Mouse (Mus musculus) embryonic facial prominence, embryonic 11.5 days (tissue): ENCODE results near the gene Nfatc2. TPM values are rescaled to one million over a fixed set of nuclear protein-coding genes. Genes with fewer than 3 reads are reported as not detected.

ENCODE experiments used
- ATAC-seq: fragments of 200-750 bp; cut with Nextera tagmentation; replicated peaks from 2 replicates; pipeline ENCODE4 v1.8.0; 2017; ENCODE audit warnings: low read depth; ENCODE audit not compliant: insufficient number of reproducible peaks, low FRiP score, low TSS enrichment
- DNase-seq: peaks from one replicate; pipeline ENCODE4 v3.0.0-alpha.2; 2015; ENCODE audit warnings: low spot score
- H3K27ac ChIP-seq: fragments of 300-500 bp; sonication (generic); replicated peaks from 2 replicates; pipeline ENCODE4 v1.5.1; 2014; ENCODE audit warnings: mild to moderate bottlenecking, low read depth, low read length, control low read depth
- H3K27me3 ChIP-seq: fragments of 300-500 bp; sonication (generic); 2 replicates; pipeline ENCODE4 v1.6.1; 2014; ENCODE audit warnings: mild to moderate bottlenecking, low read length, moderate library complexity, mixed read lengths; ENCODE audit not compliant: control insufficient read depth, insufficient read depth
- H3K36me3 ChIP-seq: fragments of 300-500 bp; sonication (generic); replicated peaks from 2 replicates; pipeline ENCODE4 v1.6.1; 2014; ENCODE audit warnings: low read depth, mild to moderate bottlenecking, low read length, moderate library complexity, mixed read lengths; ENCODE audit not compliant: control insufficient read depth, insufficient read depth
- H3K4me1 ChIP-seq: fragments of 300-500 bp; sonication (generic); 2 replicates; pipeline ENCODE4 v1.6.1; 2014; ENCODE audit warnings: low read length, mixed read lengths; ENCODE audit not compliant: control insufficient read depth, insufficient read depth
- H3K4me2 ChIP-seq: fragments of 300-500 bp; sonication (generic); 2 replicates; pipeline ENCODE4 v1.6.1; 2014; ENCODE audit warnings: low read depth, mild to moderate bottlenecking, control low read depth, low read length, moderate library complexity
- H3K4me3 ChIP-seq: fragments of 300-500 bp; sonication (generic); 2 replicates; pipeline ENCODE4 v1.5.1; 2014; ENCODE audit warnings: low read depth, low read length, control low read depth
- H3K9ac ChIP-seq: fragments of 300-500 bp; sonication (generic); replicated peaks from 2 replicates; pipeline ENCODE4 v1.6.1; 2014; ENCODE audit warnings: mild to moderate bottlenecking, control low read depth, low read length
- H3K9me3 ChIP-seq: fragments of 300-500 bp; sonication (generic); replicated peaks from 2 replicates; pipeline ENCODE4 v1.6.1; 2016; ENCODE audit warnings: mild to moderate bottlenecking, low read length, inconsistent platforms, mixed read lengths; ENCODE audit not compliant: control insufficient read depth
- WGBS: fragments of 180-500 bp; shearing (Covaris S2); extraction: QIAGEN DNeasy Blood & Tissue Kit; methylation state at CpG from one replicate; pipeline ENCODE4 v1.1.7; 2014; 5-methylcytosine and 5-hydroxymethylcytosine counted together
- polyA plus RNA-seq: library from polyadenylated mRNA; unstranded; fragments of >200 nt; fragmentation: Nextera tagmentation; extraction: Ambion mirVana; gene quantifications from 2 replicates; pipeline ENCODE4 v1.2.1, GENCODE M21; 2014

Nfatc2 gene
- polyA plus RNA-seq, 1 experiment from 2014 or later, result 0.87 TPM

- no peak overlapping the region for H3K4me2 ChIP-seq
- H3K36me3 ChIP-seq, result no peaks in the 10 kb centered on the region
- H3K27ac ChIP-seq, result no peak overlapping the region
- H3K27me3 ChIP-seq, result no peaks in the 10 kb centered on the region
- no peaks in the 10 kb centered on the region for H3K9me3 ChIP-seq
- no peaks in the 10 kb centered on the region; the same call in none of the 2 replicates for H3K4me1 ChIP-seq
- no peak for ATAC-seq
- no peak for DNase-seq
- 80% methylated on average over 15 of the region's 15 CpGs for WGBS
- H3K9ac ChIP-seq, result no peak overlapping the region
- H3K4me3 ChIP-seq, result no peak overlapping the region
Measured at GRCm38 (mm10) chr2:168618205-168618717, 16.8 kb upstream of the Nfatc2 start.

DNA sequence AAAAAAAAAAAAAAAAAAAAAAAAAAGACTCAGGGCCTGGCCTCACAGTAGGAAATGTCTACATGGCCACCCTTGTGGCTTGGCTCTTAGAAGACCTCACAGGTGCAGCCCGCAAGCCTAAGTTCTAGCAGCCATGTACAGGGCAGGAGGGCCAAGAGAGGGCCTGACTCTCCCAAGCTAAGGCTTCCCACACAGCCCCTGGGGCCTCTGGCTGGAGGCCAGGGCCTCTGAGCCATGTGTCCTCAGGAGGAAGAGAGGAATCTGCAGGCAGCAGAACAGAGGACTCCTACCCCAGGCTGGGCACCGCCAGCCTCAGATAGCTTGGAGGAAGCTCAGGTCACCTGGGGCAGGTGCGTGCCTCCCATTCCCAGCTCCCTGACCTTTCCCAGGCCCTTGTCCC is 13.7 kb upstream of the Nfatc2 start:
- H3K4me2 ChIP-seq, result no peak overlapping the region
- ATAC-seq, result no peak
- H3K4me3 ChIP-seq, result no peak overlapping the region
- no peak overlapping the region for H3K27ac ChIP-seq
- 86% methylated on average over 3 of the region's 3 CpGs for WGBS
- no peaks in the 10 kb centered on the region for H3K27me3 ChIP-seq
- H3K9ac ChIP-seq, result no peak overlapping the region
- no peaks in the 10 kb centered on the region for H3K9me3 ChIP-seq
- H3K4me1 ChIP-seq, result no peaks in the 10 kb centered on the region; the same call in none of the 2 replicates
- DNase-seq, result no peak
- no peaks in the 10 kb centered on the region for H3K36me3 ChIP-seq

DNA sequence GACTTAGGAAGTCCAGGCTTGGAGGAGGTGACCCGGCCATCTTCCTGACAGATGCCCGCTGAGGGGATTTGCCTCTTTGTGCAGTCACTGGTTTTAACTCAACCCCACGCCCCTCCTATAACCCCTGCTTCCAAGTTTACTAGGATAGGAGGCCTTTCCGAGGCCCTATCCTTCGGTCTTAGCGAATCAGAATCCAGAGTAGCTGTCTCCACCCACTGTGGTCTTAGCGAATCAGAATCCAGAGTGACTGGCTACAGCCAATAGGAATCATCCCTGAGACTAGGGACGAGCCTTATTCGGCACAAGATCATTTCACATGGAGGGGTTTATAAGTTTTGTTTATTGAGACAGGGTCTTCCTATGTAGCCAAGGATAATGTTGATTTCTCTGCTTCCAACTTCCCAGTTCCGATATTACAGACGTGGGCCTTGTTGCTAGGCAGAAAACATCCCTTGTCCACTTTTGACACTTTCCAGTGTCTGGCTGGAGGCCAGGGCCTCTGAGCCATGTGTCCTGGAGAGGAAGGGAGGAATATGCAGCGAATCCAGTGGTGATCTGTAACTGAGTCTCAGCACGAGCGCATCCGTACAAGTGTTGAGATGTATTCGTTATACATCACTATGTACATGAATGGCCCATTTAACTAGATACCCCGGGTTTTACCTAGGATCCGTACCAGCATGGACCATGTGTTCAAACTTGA is 12.9 kb upstream of the Nfatc2 start:
- Histone ChIP-seq H3K27ac (no peak overlapping the region), H3K9ac (no peak overlapping the region), H3K4me2 (no peak overlapping the region), H3K4me3 (no peak overlapping the region), H3K27me3 (no peaks in the 10 kb centered on the region), H3K9me3 (no peaks in the 10 kb centered on the region), H3K36me3 (no peaks in the 10 kb centered on the region), H3K4me1 (no peaks in the 10 kb centered on the region; the same call in none of the 2 replicates)
- ATAC-seq (no peak), DNase-seq (no peak)
- 75% methylated on average over 18 of the region's 18 CpGs for WGBS

GRCm38 (mm10) chr2:168613092-168613880 is 11.8 kb upstream of the Nfatc2 start:
- no peaks in the 10 kb centered on the region for H3K9me3 ChIP-seq
- H3K27me3 ChIP-seq, result no peaks in the 10 kb centered on the region
- no peaks in the 10 kb centered on the region; the same call in none of the 2 replicates for H3K4me1 ChIP-seq
- no peak overlapping the region for H3K4me2 ChIP-seq
- H3K4me3 ChIP-seq, result no peak overlapping the region
- no peak overlapping the region for H3K9ac ChIP-seq
- WGBS, result 44% methylated on average over 13 of the region's 13 CpGs
- H3K36me3 ChIP-seq, result no peaks in the 10 kb centered on the region
- no peak overlapping the region for H3K27ac ChIP-seq
- no peak for DNase-seq
- no peak for ATAC-seq

GRCm38 (mm10) chr2:168610941-168611340 is 9.5 kb upstream of the Nfatc2 start:
- Histone ChIP-seq H3K27me3 (no peaks in the 10 kb centered on the region), H3K9me3 (no peaks in the 10 kb centered on the region), H3K36me3 (no peaks in the 10 kb centered on the region), H3K4me3 (no peak overlapping the region), H3K4me2 (no peak overlapping the region), H3K4me1 (no peaks in the 10 kb centered on the region; the same call in 1 of the 2 replicates), H3K27ac (no peak overlapping the region), H3K9ac (no peak overlapping the region)
- WGBS, result 83% methylated on average over 3 of the region's 3 CpGs
- ATAC-seq (no peak), DNase-seq (no peak)

GRCm38 (mm10) chr2:168609653-168610248 is 8.3 kb upstream of the Nfatc2 start:
- WGBS, result 78% methylated on average over 6 of the region's 6 CpGs
- Histone ChIP-seq H3K9me3 (no peaks in the 10 kb centered on the region), H3K4me3 (no peak overlapping the region), H3K36me3 (no peaks in the 10 kb centered on the region), H3K27me3 (no peaks in the 10 kb centered on the region), H3K9ac (no peak overlapping the region), H3K4me1 (no peaks in the 10 kb centered on the region; the same call in 1 of the 2 replicates), H3K4me2 (no peak overlapping the region), H3K27ac (no peak overlapping the region)
- ATAC-seq (no peak), DNase-seq (no peak)

DNA sequence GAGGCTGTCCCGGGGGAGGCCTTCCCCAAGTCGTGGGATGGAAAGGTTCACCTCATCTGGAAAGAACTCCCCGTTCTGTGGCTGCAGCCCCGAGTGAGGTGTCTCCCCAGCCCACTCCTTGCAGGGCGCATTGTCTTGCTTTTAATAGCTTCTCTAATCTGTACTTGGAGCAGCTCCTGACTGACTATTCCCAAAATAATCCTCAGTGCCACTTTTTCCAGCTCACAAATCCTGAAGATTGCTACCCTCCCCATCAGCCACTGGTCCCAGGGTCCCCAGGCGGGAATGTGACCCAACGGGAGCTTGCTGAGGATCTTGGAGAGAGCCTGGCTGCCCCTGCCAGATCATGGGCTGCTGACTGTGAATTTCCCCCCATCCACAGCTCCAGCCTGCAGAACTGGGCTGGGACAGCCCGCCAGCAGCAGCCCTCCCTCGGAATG is 6.7 kb upstream of the Nfatc2 start:
- no peaks in the 10 kb centered on the region for H3K36me3 ChIP-seq
- no peak overlapping the region for H3K27ac ChIP-seq
- H3K4me1 ChIP-seq, result no peaks in the 10 kb centered on the region
- H3K9me3 ChIP-seq, result no peaks in the 10 kb centered on the region
- ATAC-seq (no peak), DNase-seq (no peak)
- H3K4me2 ChIP-seq, result no peak overlapping the region
- H3K27me3 ChIP-seq, result peaks cover 2% of the 10 kb centered on the region; the same call in 1 of the 2 replicates
- H3K9ac ChIP-seq, result no peak overlapping the region
- H3K4me3 ChIP-seq, result no peak overlapping the region
- 58% methylated on average over 9 of the region's 9 CpGs for WGBS
